Mouse (Mus musculus) retina, adult 2 months (tissue): ENCODE data around the gene Hspa4.
"Not testable (repeated sequence)": the region's sequence is repeated elsewhere in the genome, so short reads cannot be mapped to it uniquely, and the experiment has no call there.

Experiments
- DNase-seq: peaks from one replicate; pipeline ENCODE4 v3.0.0-alpha.2; 2012; ENCODE audit warnings: low read depth, low spot score

The Hspa4 gene

GRCm38 (mm10) chr11:53300330-53301166 is at the start of gene Hspa4:
Hspa4 (minus strand) TSS chr11:53300457.
- peak; percentile 98 for DNase-seq

DNA sequence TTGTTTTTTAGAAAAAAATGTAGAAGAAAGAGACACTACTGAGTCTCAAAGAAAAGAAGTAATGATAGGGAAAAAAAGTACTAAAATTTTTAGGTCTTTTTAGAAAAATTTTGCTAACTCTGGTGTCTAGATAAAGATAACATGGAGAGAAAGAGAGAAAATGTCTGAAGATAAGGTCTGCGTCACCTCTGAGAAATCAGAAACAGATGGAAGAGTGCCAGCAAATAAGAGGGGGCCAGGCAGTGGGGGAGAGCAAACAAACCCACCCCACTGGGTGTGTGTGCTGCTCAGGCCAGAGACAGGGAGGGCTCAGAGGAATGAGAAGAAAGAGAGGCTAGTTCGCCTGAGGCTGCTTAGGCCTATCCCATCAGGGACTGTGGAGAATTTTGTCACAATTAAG is 45.5 kb upstream of the Hspa4 start:
- DNase-seq = no peak

- DNase-seq = no peak
These were observed 45.1 kb upstream of the Hspa4 start for GRCm38 (mm10) chr11:53345328-53345727.

- no peak for DNase-seq
These were observed 42.5 kb upstream of the Hspa4 start for GRCm38 (mm10) chr11:53342711-53343110.

GRCm38 (mm10) chr11:53341019-53341418 is 40.8 kb upstream of the Hspa4 start:
- not testable (repeated sequence) for DNase-seq

- DNase-seq = no peak
These were observed 37.4 kb upstream of the Hspa4 start for GRCm38 (mm10) chr11:53337684-53338083.

DNA sequence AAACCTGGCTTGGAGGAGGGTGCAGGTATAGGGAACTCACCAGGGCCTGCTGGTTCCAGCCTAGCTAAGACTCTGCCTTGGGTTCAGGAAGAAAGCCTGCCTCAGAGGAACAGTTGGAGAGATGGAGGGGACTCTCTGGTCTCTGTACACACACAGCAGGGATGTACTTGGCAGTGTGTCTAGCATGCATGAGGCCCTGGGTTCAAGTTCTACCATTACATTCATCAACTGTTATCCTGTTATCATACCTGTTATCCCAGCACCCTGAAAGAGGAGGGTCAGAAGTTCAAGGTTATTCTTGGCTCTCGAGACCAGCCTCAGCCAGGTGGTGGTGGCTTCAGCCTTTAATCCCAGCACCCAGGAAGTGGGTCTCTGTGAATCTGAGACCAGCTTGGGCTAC is 36.7 kb upstream of the Hspa4 start:
- DNase-seq = no peak

DNA sequence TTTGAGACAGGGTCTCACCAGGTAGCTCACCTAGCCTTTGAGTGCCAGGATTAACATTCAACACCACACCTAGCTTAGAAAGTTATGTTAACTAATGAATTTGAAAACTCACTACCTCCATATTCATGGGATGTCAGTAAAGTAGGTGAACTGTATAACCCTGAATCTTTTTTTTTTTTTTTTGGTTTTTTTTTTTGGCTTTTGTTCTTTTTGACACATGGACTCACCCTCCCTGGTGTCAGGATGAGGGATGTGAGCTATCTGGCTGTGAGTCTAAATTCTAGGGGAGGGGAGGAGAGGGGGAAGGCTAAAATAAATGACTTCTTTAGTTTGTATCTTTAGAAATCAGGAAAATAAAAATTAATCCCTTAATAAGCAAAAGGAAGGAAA is 35.9 kb upstream of the Hspa4 start:
- no peak for DNase-seq

GRCm38 (mm10) chr11:53335505-53336181 is 35.4 kb upstream of the Hspa4 start:
- no peak for DNase-seq

DNA sequence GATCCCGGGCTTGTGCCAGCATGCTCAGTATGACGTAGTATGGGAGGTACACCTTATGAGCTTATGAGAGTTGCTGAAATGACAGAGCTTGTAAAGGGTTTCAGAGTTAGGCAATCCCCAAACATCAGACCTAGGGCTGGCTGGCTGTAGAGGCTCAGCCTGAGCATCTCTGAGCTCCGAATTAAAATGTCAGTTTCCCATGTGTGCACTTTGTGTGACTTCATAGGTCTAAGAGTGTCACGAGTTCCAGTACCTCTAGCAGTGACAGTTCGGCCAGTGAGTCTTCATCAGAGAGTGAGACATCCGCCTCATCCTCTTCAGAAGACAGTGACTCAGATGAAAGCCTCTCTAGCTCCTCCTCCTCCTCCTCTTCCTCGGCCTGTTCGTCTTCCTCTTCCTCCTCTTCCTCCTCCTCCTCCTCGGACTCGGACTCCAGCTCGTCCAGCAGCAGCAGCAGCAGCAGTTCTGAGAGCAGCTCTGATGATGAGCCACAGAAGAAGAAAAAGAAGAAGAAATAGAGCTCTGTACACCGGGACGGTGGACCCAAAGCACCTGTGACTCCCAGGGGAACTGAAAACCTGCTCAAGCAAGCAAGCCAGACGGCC is 31.9 kb upstream of the Hspa4 start:
- DNase-seq = no peak

- DNase-seq = no peak
These were observed 30.9 kb upstream of the Hspa4 start for GRCm38 (mm10) chr11:53331121-53331520.

DNA sequence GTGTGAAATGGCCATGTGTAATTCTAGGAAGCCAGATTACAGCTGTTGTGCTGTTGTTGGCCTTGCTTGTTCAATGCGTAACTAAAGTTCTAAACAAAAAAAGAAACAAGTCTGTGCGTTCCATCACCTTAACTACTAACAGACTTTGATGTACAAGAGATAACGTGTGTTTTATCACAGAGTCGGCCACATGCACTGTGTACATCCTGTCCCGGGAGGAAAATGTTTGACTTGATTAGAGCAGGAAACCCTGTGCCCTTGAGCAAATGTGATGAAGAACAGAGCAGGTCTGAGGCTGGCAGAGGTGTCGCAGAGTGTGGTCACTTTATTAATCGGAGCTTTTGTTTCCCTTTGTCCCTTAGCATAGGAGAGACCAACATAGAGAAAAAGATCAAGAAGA is 30.1 kb upstream of the Hspa4 start:
- DNase-seq = no peak

GRCm38 (mm10) chr11:53324512-53324968 is 24.3 kb upstream of the Hspa4 start, which contains the start of gene Zcchc10:
Zcchc10 (plus strand) TSS chr11:53324679.
- peak; percentile 67 for DNase-seq

DNA sequence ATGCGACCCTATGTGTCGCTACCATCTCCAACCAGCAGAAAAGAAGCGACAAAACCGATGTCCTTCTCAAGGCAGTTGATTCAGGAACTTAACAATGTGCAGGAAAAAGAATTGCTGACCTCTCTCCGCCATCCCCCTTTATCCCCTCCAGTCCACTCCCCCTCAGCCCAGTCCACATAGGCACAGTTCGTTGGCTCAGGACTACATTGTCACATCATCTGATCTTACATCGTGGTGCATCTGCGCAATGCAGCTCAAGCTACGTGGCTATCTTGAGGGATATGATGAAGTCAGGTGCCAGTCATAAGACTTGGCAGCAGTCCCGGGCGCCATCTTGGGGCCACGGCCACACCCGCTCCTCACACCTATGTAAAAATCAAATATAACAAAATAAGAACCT is 19.6 kb upstream of the Hspa4 start:
- not testable (repeated sequence) for DNase-seq

DNA sequence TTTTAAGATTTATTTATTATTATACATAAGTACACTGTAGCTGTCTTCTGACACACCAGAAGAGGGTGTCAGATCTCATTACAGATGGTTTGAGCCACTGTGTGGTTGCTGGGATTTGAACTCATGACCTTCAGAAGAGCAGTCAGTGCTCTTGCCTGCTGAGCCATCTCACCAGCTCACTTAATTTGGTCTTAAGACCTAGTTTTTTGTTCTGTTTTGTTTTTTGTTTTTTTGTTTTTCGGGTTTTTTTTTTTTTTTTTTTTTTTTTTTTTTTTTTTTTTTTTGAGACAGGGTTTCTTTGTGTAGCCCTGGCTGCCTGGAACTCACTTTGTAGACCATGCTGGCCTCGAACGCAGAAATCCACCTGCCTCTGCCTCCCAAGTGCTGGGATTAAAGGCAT is 18.3 kb upstream of the Hspa4 start:
- DNase-seq = not testable (repeated sequence)

GRCm38 (mm10) chr11:53318041-53318440 is 17.8 kb upstream of the Hspa4 start:
- no peak for DNase-seq

DNA sequence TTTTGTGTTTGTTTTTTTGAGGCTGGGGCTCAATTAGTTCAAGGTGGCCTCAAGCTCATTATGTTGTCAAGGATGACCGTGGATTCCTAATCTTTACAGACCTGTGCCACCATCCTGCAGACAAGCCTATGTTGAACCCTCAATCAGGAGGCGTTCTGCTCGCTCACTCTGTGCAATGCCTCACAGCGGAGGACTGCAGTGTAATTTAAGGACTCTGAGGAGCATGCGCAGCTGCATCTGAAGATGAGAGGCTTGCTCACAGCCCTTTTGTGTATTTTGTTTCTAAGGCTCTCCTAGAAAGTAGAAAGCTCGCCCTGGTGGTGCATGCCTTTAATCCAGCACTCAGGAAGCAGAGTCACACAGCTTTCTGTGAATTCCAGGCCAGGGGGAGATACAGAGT is 16.7 kb upstream of the Hspa4 start:
- DNase-seq = no peak

GRCm38 (mm10) chr11:53314770-53315173 is 14.5 kb upstream of the Hspa4 start:
- DNase-seq = no peak

- DNase-seq = not testable (repeated sequence)
These were observed 12.6 kb upstream of the Hspa4 start for GRCm38 (mm10) chr11:53312823-53313222.

GRCm38 (mm10) chr11:53311385-53311784 is 11.1 kb upstream of the Hspa4 start:
- DNase-seq = no peak

GRCm38 (mm10) chr11:53308884-53309310 is 8.6 kb upstream of the Hspa4 start:
- no peak for DNase-seq

DNA sequence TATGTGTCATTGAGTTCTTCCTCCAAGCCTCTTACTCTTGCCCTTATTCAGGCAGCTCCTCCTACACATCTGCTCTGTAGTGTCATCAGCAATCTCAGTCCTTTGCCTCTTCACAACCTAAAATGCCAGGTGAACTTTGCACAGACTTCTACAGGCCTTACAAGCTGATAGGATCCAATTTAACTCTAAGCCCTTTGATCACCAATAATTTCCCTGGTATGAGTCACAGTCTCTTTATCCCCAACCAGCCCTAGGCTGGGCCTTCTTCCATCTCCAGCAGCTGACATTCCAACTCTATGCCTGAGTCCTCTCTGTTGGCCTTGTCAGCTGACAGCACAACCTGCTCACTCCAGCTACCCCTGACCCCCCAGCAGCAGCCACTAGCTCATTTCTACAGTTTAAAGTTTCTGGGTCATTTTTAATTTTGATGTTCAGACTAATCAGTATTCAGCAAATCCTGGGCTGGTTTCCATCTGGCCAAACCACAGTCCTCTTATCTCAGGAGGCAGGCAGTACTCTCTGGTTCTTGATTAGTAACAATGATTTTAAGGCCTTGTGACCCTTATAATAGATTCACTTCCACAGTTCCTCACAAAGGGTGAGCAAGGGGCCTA is 8.1 kb upstream of the Hspa4 start:
- DNase-seq = no peak
